ENCODE assay signal across 8 mouse cellular contexts in genomic region chr5:99973941-99974340, GRCm38 (mm10). TPM values are rescaled to one million over a fixed set of nuclear protein-coding genes. Genes with fewer than 3 reads are reported as not detected.
DNase-seq lines count a peak whose midpoint lies in the region; ATAC-seq and TF ChIP-seq lines count a peak whose summit lies in the region.

No protein-coding gene starts in this region.

- TF ChIP-seq CTCF in heart, postnatal 0 days (IDR thresholded peaks at IDR 0.05; ENCODE audit: low read depth): no peak

- peaks cover 15% of the 10 kb centered on the region for H3K4me1 ChIP-seq in neural tube, embryonic 12.5 days
- peaks cover 36% of the 10 kb centered on the region for H3K4me1 ChIP-seq in neural tube, embryonic 15.5 days
- H3K4me1 ChIP-seq in heart, postnatal 0 days (ENCODE audit: control insufficient read depth, insufficient read depth): peaks cover 29% of the 10 kb centered on the region
- peaks cover 41% of the 10 kb centered on the region for H3K4me1 ChIP-seq in midbrain, embryonic 13.5 days (replicated peaks)

- H3K27ac ChIP-seq in neural tube, embryonic 12.5 days: no peak overlapping the region
- no peak overlapping the region for H3K27ac ChIP-seq in neural tube, embryonic 15.5 days (replicated peaks)
- peak overlapping the region; percentile 57 for H3K27ac ChIP-seq in heart, postnatal 0 days (ENCODE audit: low read depth)
- no peak overlapping the region for H3K27ac ChIP-seq in midbrain, embryonic 13.5 days

- H3K4me3 ChIP-seq in neural tube, embryonic 12.5 days: no peak overlapping the region
- no peak overlapping the region for H3K4me3 ChIP-seq in neural tube, embryonic 15.5 days (replicated peaks)
- peak overlapping the region; percentile 6; the same call in 1 of the 2 replicates for H3K4me3 ChIP-seq in heart, postnatal 0 days (ENCODE audit: low read depth, low read length)
- H3K4me3 ChIP-seq in midbrain, embryonic 13.5 days (replicated peaks): 0 out of 2 replicates have a peak overlapping the region, but pooled peaks have one; percentile 0

- no peak for ATAC-seq in neural tube, embryonic 12.5 days (ENCODE audit: low FRiP score, low read depth)
- ATAC-seq in neural tube, embryonic 15.5 days (ENCODE audit: low FRiP score): no peak
- no peak for ATAC-seq in heart, postnatal 0 days (ENCODE audit: insufficient read depth, low read depth)
- no peak for ATAC-seq in midbrain, embryonic 13.5 days

- peak; percentile 21 for DNase-seq in adrenal gland, postnatal 10 days
- no peak for DNase-seq in adrenal gland, postnatal 25 days
- DNase-seq in heart, postnatal 0 days (ENCODE audit: low spot score): peak; percentile 57
- no peak for DNase-seq in spleen, adult 12 weeks (ENCODE audit: low spot score)
- DNase-seq in thymus, adult 18-20 months: no peak

- H3K9me3 ChIP-seq in neural tube, embryonic 12.5 days: no peaks in the 10 kb centered on the region
- H3K9me3 ChIP-seq in neural tube, embryonic 15.5 days (replicated peaks): no peaks in the 10 kb centered on the region
- H3K9me3 ChIP-seq in heart, postnatal 0 days (replicated peaks; ENCODE audit: control insufficient read depth, low read length): no peaks in the 10 kb centered on the region
- no peaks in the 10 kb centered on the region for H3K9me3 ChIP-seq in midbrain, embryonic 13.5 days

- H3K36me3 ChIP-seq in neural tube, embryonic 12.5 days: peaks cover 10% of the 10 kb centered on the region; the same call in 1 of the 2 replicates
- H3K36me3 ChIP-seq in neural tube, embryonic 15.5 days: no peaks in the 10 kb centered on the region
- H3K36me3 ChIP-seq in heart, postnatal 0 days (replicated peaks; ENCODE audit: control insufficient read depth, insufficient read depth, low read length): no peaks in the 10 kb centered on the region
- 0 out of 2 replicates have a peak, but pooled peaks cover 7% of the 10 kb centered on the region for H3K36me3 ChIP-seq in midbrain, embryonic 13.5 days

- H3K27me3 ChIP-seq in neural tube, embryonic 12.5 days (replicated peaks): no peaks in the 10 kb centered on the region
- no peaks in the 10 kb centered on the region for H3K27me3 ChIP-seq in neural tube, embryonic 15.5 days (replicated peaks)
- H3K27me3 ChIP-seq in heart, postnatal 0 days (ENCODE audit: control insufficient read depth, insufficient read depth, low read length): no peaks in the 10 kb centered on the region
- no peaks in the 10 kb centered on the region for H3K27me3 ChIP-seq in midbrain, embryonic 13.5 days

- 44% methylated on average over 2 of the region's 2 CpGs for WGBS in neural tube, embryonic 12.5 days
- 35% methylated on average over 2 of the region's 2 CpGs for WGBS in neural tube, embryonic 15.5 days
- WGBS in heart, postnatal 0 days: 0% methylated on average over 2 of the region's 2 CpGs
- WGBS in midbrain, embryonic 13.5 days: 22% methylated on average over 2 of the region's 2 CpGs

- no peak overlapping the region for H3K9ac ChIP-seq in neural tube, embryonic 12.5 days
- H3K9ac ChIP-seq in neural tube, embryonic 15.5 days (replicated peaks): no peak overlapping the region
- H3K9ac ChIP-seq in heart, postnatal 0 days (replicated peaks; ENCODE audit: low read depth, low read length): no peak overlapping the region
- no peak overlapping the region for H3K9ac ChIP-seq in midbrain, embryonic 13.5 days (replicated peaks)

- TF ChIP-seq EP300 in heart, postnatal 0 days (IDR thresholded peaks at IDR 0.05; ENCODE audit: low read depth): no peak

- peak overlapping the region; percentile 24 for H3K4me2 ChIP-seq in neural tube, embryonic 12.5 days (replicated peaks)
- no peak overlapping the region for H3K4me2 ChIP-seq in neural tube, embryonic 15.5 days
- H3K4me2 ChIP-seq in heart, postnatal 0 days (ENCODE audit: low read depth, low read length): peak overlapping the region; percentile 41
- H3K4me2 ChIP-seq in midbrain, embryonic 13.5 days (replicated peaks): peak overlapping the region; percentile 44

RNA-seq across cellular contexts. Expression of gene Hnrnpd, which starts 4.8 kb away (rescaled TPM):
- total RNA-seq in adrenal gland, postnatal 10 days (2021): 100 to 1,000 TPM; 170 to 220 TPM
- total RNA-seq in adrenal gland, postnatal 25 days (2021): 133 and 183 TPM in 2 replicates
- polyA plus RNA-seq in neural tube, embryonic 12.5 days (2016; fragmentation: Nextera tagmentation; extraction: Ambion mirVana): 434 and 513 TPM in 2 replicates
- polyA plus RNA-seq in neural tube, embryonic 15.5 days (2015; fragmentation: Nextera tagmentation; extraction: Ambion mirVana): 128 and 147 TPM in 2 replicates
- total RNA-seq in heart, postnatal 0 days (2014; rRNA removed; ENCODE audit: low replicate concordance): 12.1 and 16.0 TPM in 2 replicates
- polyA plus RNA-seq in heart, postnatal 0 days (2015; fragmentation: Nextera tagmentation; extraction: Ambion mirVana): 32.2 and 35.5 TPM in 2 replicates
- 135 and 217 TPM in 2 replicates for polyA plus RNA-seq in midbrain, embryonic 13.5 days (2015; fragmentation: Nextera tagmentation; extraction: Ambion mirVana)

RNA-seq across cellular contexts. Expression of gene 4930524J08Rik, which starts 4.9 kb away (rescaled TPM):
- total RNA-seq in adrenal gland, postnatal 10 days (2021): 1 to 10 TPM; 2.6 to 4.1 TPM
- total RNA-seq in adrenal gland, postnatal 25 days (2021): 1.7 and 3.5 TPM in 2 replicates
- polyA plus RNA-seq in neural tube, embryonic 12.5 days (2016; fragmentation: Nextera tagmentation; extraction: Ambion mirVana): 2.0 and 2.1 TPM in 2 replicates
- 2.3 TPM in 2 replicates for polyA plus RNA-seq in neural tube, embryonic 15.5 days (2015; fragmentation: Nextera tagmentation; extraction: Ambion mirVana)
- total RNA-seq in heart, postnatal 0 days (2014; rRNA removed; ENCODE audit: low replicate concordance): 24.0 TPM in 1 of 2 replicates, not detected in the other
- 1.7 and 2.5 TPM in 2 replicates for polyA plus RNA-seq in heart, postnatal 0 days (2015; fragmentation: Nextera tagmentation; extraction: Ambion mirVana)
- 3.4 and 4.0 TPM in 2 replicates for polyA plus RNA-seq in midbrain, embryonic 13.5 days (2015; fragmentation: Nextera tagmentation; extraction: Ambion mirVana)

Comparison
In these comparisons a context has a peak if more than half of its experiments do, and no peak if none do; other contexts are left out.
1. DNase-seq: peak in adrenal gland, postnatal 10 days (single experiment) and heart, postnatal 0 days (single experiment); none in adrenal gland, postnatal 25 days (single experiment), spleen, adult 12 weeks (single experiment) and thymus, adult 18-20 months (0 of 2).
2. H3K4me3 ChIP-seq: peak in heart, postnatal 0 days (single experiment) and midbrain, embryonic 13.5 days (single experiment); none in neural tube, embryonic 12.5 days (single experiment) and neural tube, embryonic 15.5 days (single experiment).